Mouse (Mus musculus) liver, adult 2 months (tissue): ENCODE measurements around the gene Fbxo47.

Experiments
- CTCF ChIP-seq: fragments of 200-500 bp; IDR thresholded peaks from 2 replicates; pipeline ENCODE4 v1.5.1; 2011; ENCODE audit warnings: low read depth, low read length, control low read depth
- POLR2A ChIP-seq: fragments of 200-500 bp; IDR thresholded peaks from 2 replicates; pipeline ENCODE4 v1.6.1; 2011; ENCODE audit warnings: low read length, control low read depth; ENCODE audit not compliant: insufficient read depth; ENCODE audit errors: extremely low read depth

- no peak for TF ChIP-seq POLR2A
- no peak for TF ChIP-seq CTCF
These were observed 21.6 kb upstream of the Fbxo47 start for GRCm38 (mm10) chr11:97905540-97905939.
